Mouse (Mus musculus) heart, postnatal 36 days (tissue): ENCODE measurements around the gene Odam. TPM values are rescaled to one million over a fixed set of nuclear protein-coding genes. Genes with fewer than 3 reads are reported as not detected.

Experiments
- DNase-seq, 2 experiments: peaks; one replicate each; pipeline ENCODE4 v3.0.0; 2021 to 2022
- intact Hi-C: fragments of 180-260 bp; cut with DNase I; formaldehyde crosslinking; loops from one replicate; pipeline ENCODE4 v1.15.1; 2025
- total RNA-seq, 2 experiments: library from RNA; stranded (reverse); gene quantifications; 2 replicates each; pipeline ENCODE4 v1.2.3; 2021

Odam gene
- total RNA-seq = not detected

DNA sequence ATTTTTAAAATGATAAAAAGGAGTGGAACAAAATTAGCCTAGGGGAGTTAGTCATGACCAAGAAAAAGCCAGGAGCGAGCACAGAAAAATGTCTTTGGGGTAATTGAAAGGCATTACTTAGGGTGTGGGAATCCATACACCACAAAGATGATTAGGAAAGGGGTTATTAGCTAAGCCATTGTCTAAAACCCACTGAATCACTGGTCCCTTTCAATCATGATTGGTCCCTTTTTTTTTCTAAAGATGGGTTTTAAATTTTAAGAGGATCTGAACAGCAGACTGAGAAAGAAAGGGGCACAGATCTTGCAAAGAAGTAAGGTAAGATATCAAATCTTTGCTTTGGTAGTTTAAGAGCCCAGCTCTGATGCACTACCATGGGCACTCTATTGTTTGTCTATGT lies at the start of gene Odam:
Gene Odam (plus strand): TSS at position 301 of the 400 bp plus-strand sequence.
- no peak for DNase-seq
- intact Hi-C loops = no loop called here

DNA sequence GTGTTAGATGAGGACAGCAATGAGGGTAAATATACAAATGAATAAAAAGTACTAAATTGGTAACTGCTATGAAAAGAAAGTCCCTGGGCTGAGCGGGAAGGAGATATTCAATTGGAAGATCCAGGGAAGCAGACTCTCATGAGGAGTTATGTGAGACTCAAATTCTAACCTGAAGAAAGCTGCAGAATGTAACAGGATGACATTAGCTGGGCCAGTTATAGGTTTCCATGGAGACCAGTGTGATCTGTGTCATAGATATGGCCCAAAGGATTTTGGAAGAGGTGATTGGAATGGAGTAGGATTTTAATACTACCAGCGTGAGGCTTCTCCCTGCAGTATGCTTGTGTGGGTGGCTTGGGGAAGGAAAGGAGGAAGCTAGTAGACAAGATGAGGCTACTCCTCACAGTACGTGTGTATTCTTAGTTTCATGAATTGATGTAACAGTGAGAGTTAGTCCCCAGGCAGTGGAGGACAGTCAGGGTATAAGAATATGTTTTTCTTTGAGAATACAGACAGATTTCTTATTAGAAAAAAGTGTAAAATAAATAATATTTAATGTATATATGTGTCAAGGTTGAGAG lies 29.6 kb upstream of the Odam start:
- DNase-seq = no peak

DNA sequence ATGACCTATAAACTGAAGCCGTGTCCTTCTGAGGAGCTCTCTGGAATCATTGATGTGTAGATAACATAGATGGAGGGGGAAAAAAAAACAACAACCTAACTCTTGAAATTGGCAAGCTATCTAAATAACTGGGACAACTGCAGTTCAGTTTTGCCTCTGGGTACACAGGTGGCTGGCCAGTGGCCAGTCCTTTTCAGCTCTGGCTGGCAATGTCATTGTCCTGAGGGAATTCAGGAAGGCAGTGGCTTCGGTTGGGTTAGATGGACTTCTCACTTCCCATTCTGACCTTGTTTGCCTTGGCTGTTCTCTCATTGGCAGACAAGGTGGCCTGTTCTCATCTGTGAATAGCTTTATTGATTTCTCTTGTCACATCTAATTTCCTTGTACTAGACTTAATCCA lies 14.7 kb upstream of the Odam start:
- DNase-seq = no peak
- intact Hi-C loops = no loop called here

More for the DNA sequence above, 29.6 kb upstream of the Odam start:
- intact Hi-C loops = no loop called here

GRCm38 (mm10) chr5:87871423-87871822 lies 13.4 kb upstream of the Odam start:
- DNase-seq = no peak
- intact Hi-C loops = no loop called here

- intact Hi-C loops = no loop called here
Measured at GRCm38 (mm10) chr5:87925372-87925771, 40.5 kb downstream of the Odam start, which contains the start of gene Csn3. Gene Csn3, plus strand, starts transcription at chr5:87925579.

GRCm38 (mm10) chr5:87931603-87932002 lies 46.8 kb downstream of the Odam start:
- intact Hi-C loops = no loop called here
- DNase-seq = no peak

More at GRCm38 (mm10) chr5:87925372-87925771, 40.5 kb downstream of the Odam start, which contains the start of gene Csn3:
- DNase-seq = no peak

DNA sequence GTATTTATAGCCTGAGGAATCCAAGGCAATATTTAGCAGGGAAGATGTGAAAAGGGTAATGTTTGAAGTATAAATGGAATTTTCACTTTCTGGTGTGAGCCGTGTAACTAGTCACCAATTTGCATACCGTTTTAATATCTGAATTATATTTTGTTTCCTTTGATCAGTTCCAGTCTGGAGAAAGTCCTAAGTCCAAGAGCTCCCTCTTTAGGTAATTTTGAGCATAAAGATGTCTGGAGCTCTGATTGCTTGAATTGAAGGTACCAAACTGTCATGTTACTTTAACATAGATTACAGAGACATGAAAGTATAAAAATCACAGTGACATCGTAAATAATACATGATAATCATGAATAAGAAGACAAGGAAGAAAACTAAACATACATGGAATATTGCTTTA lies 55.9 kb downstream of the Odam start:
- intact Hi-C loops = no loop called here
- DNase-seq = no peak

DNA sequence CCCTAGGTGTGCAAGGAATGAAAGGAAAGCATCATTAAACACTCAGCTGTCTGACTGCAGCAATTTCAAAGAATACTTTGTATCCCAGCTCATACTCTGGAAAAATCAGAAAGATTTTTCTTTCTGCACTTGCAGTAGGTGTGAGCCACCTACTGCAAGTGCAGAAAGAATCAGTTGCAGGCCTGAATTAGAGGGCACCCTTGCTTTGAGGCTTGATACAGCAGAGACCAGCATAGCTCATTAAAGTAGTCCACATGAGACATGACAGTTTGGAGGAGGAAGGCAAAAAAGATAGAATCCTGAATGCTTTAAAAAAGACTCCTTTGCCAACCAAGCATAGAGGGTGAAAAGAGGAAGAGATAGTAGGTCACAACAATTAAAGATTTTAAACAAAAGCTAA lies 57.7 kb downstream of the Odam start:
- intact Hi-C loops = no loop called here
- no peak for DNase-seq

Other genes with a start within 250 kb of the Odam start
- not detected for gene Csn1s1, start 218.8 kb upstream of the Odam start, total RNA-seq
- not detected for gene Csn2, start 185.4 kb upstream of the Odam start, total RNA-seq
- not detected for gene Csn1s2a, start 110.5 kb upstream of the Odam start, total RNA-seq
- not detected for gene Csn1s2b, start 76.9 kb upstream of the Odam start, total RNA-seq
- not detected for gene Prr27, start 59.3 kb upstream of the Odam start, total RNA-seq
- not detected for gene Csn3, start 40.5 kb downstream of the Odam start, total RNA-seq
- gene 2310003L06Rik, start 84.4 kb downstream of the Odam start, total RNA-seq = not detected
- gene Gm28434, start 84.5 kb downstream of the Odam start, total RNA-seq = not detected
- not detected for gene Cabs1, start 94.4 kb downstream of the Odam start, total RNA-seq
- gene Smr3a, start 117.5 kb downstream of the Odam start, total RNA-seq = not detected
- gene Smr2, start 201.5 kb downstream of the Odam start, total RNA-seq = not detected
- not detected for gene Gm11116, start 226.5 kb downstream of the Odam start, total RNA-seq